Mouse (Mus musculus): ENCODE measurements at regions not wholly inside any gene's neighbourhood (a gene's known extent, or its start where the extent isn't known, plus 50 kb on each side); places are given as distances from the start of the nearest gene placed in this dataset.
"Not testable (repeated sequence)": the region's sequence is repeated elsewhere in the genome, so short reads cannot be mapped to it uniquely, and the experiment has no call there.

DNA sequence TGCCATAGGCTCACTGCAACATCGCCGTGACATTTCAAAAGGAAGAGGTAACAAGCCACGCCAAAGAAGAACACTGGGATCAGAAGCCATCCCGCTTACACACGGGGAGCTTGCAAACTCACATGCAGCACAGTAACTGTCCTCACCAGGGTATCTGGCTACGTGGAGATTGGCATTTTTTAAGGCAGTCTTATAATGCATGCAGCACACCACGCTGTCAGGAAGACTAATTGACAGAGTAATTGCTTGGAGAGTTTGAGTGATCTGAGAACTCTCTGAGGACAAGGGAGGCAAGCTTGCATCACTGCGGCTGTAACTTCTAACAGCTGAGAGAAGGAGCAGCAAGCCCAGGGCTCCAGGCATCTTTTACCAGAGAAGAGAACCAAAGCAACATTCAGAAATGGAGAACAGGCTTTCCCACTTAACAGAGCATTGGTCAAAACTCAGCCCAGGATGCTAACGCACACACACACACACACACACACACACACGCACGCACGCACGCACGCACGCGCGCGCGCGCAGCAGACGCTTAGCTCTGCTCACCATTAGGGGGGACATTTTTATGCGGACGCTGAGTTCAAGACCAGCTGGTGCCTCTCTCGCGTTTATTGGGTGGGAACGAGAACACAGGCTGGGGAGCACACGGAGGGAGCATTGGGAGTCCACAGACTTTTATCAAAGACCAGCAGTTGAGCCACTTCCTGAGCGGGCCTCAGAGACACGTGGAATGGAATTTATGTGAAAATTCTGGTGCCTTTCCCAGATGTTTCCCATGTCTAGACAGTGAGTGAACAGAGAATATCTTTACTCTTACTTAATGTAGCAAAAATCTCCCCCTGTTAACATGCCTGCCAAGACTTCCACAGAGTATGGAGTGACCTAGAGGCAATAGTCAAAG lies 66.6 kb downstream of the 1700129C05Rik start:
- no peak for DNase-seq (ENCODE audit: extremely low read depth, low read depth, low spot score)

DNA sequence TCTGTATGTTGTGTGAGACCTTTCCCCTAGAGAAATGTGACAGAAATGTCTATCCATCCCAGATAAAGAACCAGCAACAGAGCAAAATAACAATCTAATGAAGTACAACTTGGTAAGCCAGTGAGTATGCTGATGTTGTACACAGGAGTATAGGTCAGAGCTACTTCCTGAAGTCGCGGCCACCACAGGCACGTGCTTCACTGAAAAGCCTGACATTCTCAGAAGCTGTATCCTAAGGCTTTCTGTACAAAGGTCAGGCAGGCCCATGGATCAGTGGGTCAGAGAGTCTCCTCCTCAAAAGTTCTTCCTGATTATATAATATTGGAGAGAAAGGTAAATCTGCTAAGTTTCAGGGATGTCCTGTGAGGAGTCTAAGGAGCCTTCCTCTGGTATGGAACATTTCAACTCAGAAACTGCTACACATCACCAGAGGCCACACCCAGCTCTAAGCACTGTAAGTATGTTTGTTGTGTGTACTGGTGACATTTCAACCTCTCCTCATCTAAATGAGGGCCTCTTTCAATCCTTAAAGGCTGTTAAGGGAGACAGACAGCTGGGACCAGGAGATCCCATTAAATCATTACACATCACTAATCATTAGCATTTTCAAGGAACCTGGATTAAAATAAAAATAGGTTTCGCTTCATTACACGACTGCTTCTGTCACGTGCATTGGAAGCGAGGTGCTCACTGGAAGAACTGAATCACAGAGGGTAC lies 70.2 kb downstream of the 1700129C05Rik start:
- no peak for DNase-seq (ENCODE audit: extremely low read depth, low read depth, low spot score)

DNA sequence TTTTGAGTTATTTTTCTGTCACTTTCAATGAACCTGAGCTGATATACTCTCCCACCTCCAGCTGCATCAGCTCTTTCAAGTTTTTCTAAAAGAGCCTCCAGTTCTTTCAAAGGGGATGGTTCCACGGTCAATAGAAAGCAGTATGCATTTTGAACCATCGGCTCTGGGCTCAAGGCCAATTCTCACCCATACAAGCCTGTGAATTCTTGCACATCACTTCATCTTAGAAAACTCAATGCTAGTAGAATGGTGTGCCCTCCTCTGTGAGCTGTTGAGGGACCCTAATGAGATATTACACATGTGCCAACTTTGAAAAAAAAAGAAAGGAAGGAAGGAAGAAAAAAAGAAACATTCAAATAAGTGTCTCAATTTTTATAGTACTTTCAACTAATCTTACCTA lies 72.6 kb downstream of the 1700129C05Rik start:
- no peak for DNase-seq (ENCODE audit: extremely low read depth, low read depth, low spot score)

DNA sequence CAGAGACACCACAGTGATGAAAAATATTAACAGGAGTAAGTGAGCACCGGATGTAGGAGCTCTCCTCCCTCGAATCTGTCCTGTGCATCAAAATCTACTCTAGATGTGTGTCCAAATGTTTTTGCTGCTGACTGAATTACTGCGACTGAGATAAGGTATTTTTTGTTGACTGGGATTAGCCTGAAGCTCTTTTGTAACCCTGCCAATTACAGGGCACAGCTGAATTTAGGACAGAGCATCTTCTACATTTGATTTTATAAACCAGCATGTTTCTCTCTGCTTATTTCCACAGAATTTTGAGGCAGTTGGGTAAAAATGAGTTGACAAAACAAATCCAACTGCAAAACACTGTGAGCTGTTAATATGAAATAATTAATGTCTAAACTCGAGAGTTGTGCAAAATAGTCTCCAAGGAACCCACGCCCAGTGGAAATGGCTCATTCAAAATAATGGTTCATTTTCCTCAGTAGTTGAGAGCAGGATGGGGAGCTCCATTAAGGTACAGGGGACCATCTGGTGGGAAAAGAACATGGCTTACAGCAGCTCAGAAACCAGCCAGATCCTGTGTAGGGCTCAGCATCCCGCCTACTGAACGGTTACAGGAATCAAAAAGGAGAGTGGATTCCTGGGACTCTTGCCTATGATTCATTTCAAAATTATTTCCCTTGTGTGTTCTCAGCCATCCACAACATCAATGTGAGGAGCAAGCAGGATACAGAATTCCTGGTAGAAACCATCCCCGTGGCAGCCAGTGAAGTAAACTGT lies 76.1 kb downstream of the 1700129C05Rik start:
- no peak for DNase-seq (ENCODE audit: extremely low read depth, low read depth, low spot score)

DNA sequence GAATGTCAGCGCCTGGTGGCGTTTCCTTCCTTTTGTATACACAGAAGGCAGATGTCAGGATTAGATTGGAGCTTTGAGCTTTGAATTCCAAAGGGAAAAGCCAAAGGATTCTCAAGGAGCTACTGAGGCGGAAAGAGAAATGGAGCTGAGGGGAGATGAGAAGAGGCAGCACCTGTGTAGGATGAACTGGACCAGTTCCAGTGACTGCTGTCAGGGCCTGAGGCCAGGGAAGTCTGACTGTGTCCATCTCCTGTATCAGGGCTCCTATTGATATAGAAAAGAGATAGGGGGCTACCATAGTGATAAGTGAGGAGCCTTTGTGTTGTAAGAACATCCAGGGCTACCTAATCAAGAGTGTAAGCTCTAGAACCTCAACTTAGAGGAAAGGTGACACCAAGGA lies 79.5 kb downstream of the 1700129C05Rik start:
- no peak for DNase-seq (ENCODE audit: extremely low read depth, low read depth, low spot score)

DNA sequence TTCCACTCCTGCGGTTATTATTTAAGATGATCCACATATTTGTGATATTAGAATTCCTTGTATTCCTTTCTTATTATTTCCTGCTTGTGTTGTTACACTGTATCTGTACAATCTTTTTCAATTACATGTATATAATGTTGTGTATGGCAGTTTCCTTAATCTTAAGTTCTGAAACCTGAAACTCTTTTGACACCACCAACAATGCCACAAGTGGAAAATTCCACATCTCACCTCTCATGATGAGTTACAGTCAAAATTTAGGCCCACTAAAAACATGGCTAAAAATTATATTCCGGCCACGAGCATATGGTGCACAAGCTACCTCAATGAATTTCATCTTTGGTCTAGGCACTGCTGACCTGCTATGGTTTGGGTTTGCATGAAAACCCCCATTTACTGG lies 85.9 kb downstream of the 1700129C05Rik start:
- no peak for DNase-seq (ENCODE audit: extremely low read depth, low read depth, low spot score)

DNA sequence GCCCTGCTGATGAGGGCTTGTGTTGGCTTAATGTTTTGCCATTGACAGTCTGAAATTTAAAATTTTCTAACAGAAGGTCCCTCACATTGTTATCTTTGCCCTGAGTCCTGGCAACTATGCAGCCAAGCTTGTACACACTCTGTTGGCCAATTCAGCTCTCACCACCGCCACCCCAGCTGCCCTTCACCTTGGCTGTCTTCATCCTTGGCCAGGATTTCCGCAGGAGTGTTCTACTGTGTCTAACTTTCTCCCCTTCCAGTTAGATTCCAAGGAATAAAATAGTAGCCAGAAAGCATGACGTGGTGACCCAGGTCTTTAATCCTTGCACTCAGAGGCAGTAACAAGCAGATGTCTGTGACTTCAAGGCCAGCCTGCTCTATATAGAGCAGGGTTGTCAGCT lies 87.4 kb downstream of the 1700129C05Rik start:
- no peak for DNase-seq (ENCODE audit: extremely low read depth, low read depth, low spot score)

DNA sequence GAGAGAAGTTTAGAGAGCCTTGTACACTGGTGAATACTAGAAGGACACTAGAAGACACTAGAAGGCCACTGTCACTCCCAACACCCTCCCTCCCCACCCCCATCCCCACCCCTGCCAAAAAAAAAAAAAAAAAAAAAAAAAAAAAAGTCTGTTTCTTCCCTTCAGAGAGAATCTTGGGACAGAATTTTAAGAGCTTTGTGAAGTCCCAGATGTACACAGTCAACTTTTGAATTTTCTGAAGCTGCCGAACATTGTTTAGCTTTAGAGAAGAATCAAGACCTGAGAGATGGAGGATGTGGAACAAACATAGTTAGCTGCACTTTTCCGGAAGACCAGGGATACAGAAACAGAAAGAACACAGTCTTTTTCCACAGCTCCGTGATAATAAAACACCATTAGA lies 90.3 kb downstream of the 1700129C05Rik start:
- DNase-seq (ENCODE audit: extremely low read depth, low read depth, low spot score) = no peak

DNA sequence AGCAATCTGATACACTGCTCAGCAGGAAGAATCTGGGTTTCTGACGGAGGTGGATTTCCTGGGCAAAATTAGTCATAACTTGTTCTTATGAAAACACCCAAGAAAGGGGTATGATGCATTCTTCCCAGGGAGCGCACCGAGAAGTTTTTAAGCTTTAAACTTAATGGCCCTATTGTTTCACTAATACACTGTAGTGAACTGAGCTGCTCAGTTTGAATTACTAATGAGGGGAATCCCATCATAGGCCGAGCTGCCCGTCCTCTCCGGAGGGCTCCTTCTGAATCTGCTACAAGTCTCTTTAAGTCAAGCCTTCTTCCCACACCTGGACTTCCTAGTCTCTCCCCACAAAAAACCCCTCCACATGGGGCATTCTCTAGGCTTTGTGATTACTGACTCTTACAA lies 91.2 kb downstream of the 1700129C05Rik start:
- no peak for DNase-seq (ENCODE audit: extremely low read depth, low read depth, low spot score)

DNA sequence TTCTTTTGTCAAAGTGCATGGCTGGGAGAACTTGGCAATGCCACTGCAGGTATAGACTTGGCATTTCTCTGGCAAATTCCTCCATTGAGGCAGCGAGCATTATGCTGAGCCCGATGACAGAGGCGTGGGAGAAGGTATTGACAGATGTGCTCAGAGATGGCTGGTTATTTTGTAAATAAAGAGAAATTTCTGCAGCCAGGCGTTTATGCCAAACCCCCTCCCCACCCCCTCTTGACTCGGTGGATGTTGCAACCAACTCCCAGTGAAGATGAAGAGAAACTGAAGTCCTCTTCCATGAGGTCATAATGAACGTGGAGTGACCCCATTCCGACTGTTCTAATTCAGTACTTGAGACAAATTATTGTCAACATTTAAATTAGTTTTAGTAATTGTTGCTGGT lies 97.0 kb downstream of the 1700129C05Rik start:
- no peak for DNase-seq (ENCODE audit: extremely low read depth, low read depth, low spot score)

GRCm38 (mm10) chr14:59045235-59045634 lies 97.5 kb downstream of the 1700129C05Rik start:
- no peak for DNase-seq (ENCODE audit: extremely low read depth, low read depth, low spot score)

DNA sequence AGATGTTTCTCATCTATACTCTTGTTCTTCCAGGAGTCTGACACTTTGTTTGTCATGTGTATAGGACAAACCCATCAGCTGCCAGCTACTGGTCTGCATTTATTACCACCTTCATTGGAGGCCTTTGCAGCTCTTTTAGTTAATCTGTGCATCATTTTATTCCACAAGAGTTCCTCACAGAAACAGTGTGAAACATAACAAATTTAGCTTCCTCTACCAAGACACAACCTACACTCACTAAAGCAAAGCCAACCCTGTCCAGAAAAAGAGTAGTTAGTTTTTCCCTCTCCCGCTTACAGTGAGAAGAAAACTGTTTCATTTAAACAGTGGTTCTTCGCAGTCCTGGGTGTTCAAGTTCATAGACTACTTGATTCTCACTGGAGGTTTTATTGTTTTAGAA lies 100.5 kb downstream of the 1700129C05Rik start:
- DNase-seq (ENCODE audit: extremely low read depth, low read depth, low spot score) = no peak

- not testable (repeated sequence) for DNase-seq (ENCODE audit: extremely low read depth, low read depth, low spot score)
Observed at GRCm38 (mm10) chr14:59025757-59026156, 116.9 kb downstream of the 1700129C05Rik start.

GRCm38 (mm10) chr14:59009534-59009933 lies 133.2 kb downstream of the 1700129C05Rik start:
- DNase-seq (ENCODE audit: extremely low read depth, low read depth, low spot score) = no peak

DNA sequence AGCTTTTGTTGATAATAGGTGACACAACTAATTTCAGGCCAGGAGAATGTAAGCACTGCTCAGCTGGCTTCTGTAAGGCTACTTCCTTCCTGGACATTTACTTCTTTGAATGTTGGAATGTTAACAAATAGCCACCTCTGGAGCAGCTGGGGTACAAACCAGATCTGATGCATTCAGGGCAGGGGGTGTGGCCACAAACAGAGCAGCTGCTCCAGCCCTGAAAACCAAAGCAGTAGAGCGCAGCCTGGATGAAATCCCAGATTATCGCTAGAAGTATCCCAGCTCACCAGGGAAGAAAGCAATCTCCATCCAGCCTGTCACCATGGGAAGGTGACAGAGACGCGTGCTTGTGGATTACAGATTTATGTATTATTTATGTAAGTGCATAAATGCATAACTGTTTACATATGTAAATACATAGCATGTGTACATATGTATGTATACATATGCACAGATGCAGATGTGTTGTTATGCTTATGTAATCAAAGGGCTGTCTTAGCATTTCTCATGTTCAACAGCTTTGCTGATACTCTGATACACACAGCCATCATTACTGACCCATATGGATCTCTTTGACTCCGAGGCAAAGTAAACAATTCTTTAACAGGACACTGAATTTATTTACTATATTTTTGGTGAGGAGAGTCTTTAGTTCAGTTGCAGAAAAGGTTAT lies 143.5 kb downstream of the 1700129C05Rik start:
- no peak for DNase-seq (ENCODE audit: extremely low read depth, low read depth, low spot score)

GRCm38 (mm10) chr14:58994994-58995393 lies 147.7 kb downstream of the 1700129C05Rik start:
- no peak for DNase-seq (ENCODE audit: extremely low read depth, low read depth, low spot score)

GRCm38 (mm10) chr14:58989644-58990217 lies 153.0 kb downstream of the 1700129C05Rik start:
- DNase-seq (ENCODE audit: extremely low read depth, low read depth, low spot score) = no peak

DNA sequence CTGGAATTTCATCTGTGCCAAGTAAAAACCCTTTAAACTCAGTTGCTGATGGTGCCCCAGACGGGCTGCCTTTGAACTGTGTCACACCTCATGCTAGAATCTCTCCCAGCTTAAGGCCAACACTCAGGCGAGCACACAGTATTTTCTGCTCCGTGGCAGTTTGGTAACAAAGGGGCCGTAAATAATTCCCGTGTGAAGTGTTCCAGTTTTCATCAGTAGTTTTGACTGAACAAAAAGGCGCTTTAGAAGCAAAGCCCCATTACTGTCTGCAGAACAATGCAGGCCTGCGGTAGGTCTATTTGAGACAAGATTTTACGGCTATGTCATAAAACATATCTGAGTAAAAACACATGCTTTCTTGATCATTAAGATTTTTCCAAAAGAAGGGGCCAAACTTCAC lies 155.0 kb downstream of the 1700129C05Rik start:
- no peak for DNase-seq (ENCODE audit: extremely low read depth, low read depth, low spot score)

DNA sequence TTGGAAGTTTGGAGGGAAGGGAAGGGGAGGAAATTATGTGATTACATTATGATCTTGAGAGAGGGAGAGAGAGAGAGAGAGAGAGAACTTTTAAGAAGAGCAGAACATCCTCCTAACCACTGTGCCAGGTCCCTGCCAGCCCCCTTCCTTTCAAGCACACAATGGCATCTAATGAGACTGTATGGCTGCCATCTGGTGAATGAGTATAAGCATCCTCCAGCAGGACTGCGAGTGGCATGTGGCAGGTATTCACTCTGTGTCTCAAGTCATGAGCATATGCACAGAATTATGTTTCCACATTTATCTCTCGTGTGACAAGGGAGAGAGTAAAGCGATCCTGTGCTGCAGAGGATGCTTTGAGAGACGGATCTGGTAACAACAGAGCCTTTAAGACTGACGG lies 156.9 kb downstream of the 1700129C05Rik start:
- DNase-seq (ENCODE audit: extremely low read depth, low read depth, low spot score) = no peak

- DNase-seq (ENCODE audit: extremely low read depth, low read depth, low spot score) = no peak
Observed at GRCm38 (mm10) chr14:58976791-58977190, 165.9 kb downstream of the 1700129C05Rik start.

GRCm38 (mm10) chr14:58969248-58969647 lies 173.4 kb downstream of the 1700129C05Rik start:
- no peak for DNase-seq (ENCODE audit: extremely low read depth, low read depth, low spot score)
